Mouse (Mus musculus): ENCODE results near the gene Hmx2.

GRCm38 (mm10) chr7:131603186-131603585, 54.6 kb downstream of the Hmx2 start:
- no peak for TF ChIP-seq CTCF (IDR thresholded peaks at IDR 0.05; ENCODE audit: extremely low read depth, insufficient read length, insufficient replicate concordance, low read depth, low read length)
- TF ChIP-seq POLR2A (IDR thresholded peaks at IDR 0.05; ENCODE audit: low read depth, low read length), result no peak
